Mouse (Mus musculus) stomach, embryonic 16.5 days (tissue): ENCODE data around the gene Lmod1. TPM values are rescaled to one million over a fixed set of nuclear protein-coding genes. Genes with fewer than 3 reads are reported as not detected.
A peak's percentile ranks its signal among the peaks of the same experiment; 100 is the strongest.

Source experiments
- ATAC-seq: fragments of 200-750 bp; cut with Nextera tagmentation; 2 replicates; pipeline ENCODE4 v1.8.0; 2017; ENCODE audit warnings: moderate number of reproducible peaks, moderate TSS enrichment; ENCODE audit not compliant: insufficient read depth, low FRiP score
- H3K27ac ChIP-seq: fragments of 300-500 bp; sonication (generic); 2 replicates; pipeline ENCODE4 v1.5.1; 2014; ENCODE audit warnings: low read length
- H3K27me3 ChIP-seq: fragments of 300-500 bp; sonication (generic); 2 replicates; pipeline ENCODE4 v1.6.1; 2014; ENCODE audit warnings: low read length, control low read depth, mixed read lengths; ENCODE audit not compliant: control insufficient read depth, insufficient read depth
- H3K36me3 ChIP-seq: fragments of 300-500 bp; sonication (generic); 2 replicates; pipeline ENCODE4 v1.6.1; 2014; ENCODE audit warnings: low read length; ENCODE audit not compliant: control insufficient read depth, insufficient read depth
- H3K4me1 ChIP-seq: fragments of 300-500 bp; sonication (generic); 2 replicates; pipeline ENCODE4 v1.6.1; 2014; ENCODE audit warnings: low read length, control low read depth, mixed read lengths; ENCODE audit not compliant: control insufficient read depth, insufficient read depth
- H3K4me2 ChIP-seq: fragments of 300-500 bp; sonication (generic); 2 replicates; pipeline ENCODE4 v1.6.1; 2014; ENCODE audit warnings: low read depth, low read length, mixed read lengths
- H3K4me3 ChIP-seq: fragments of 300-500 bp; sonication (generic); replicated peaks from 2 replicates; pipeline ENCODE4 v1.5.1; 2014; ENCODE audit warnings: mild to moderate bottlenecking, low read length
- H3K9ac ChIP-seq: fragments of 300-500 bp; sonication (generic); 2 replicates; pipeline ENCODE4 v1.6.1; 2014; ENCODE audit warnings: low read length
- H3K9me3 ChIP-seq: fragments of 300-500 bp; sonication (generic); replicated peaks from 2 replicates; pipeline ENCODE4 v1.6.1; 2016; ENCODE audit warnings: low read length, control low read depth; ENCODE audit not compliant: control insufficient read depth
- WGBS: fragments of 180-500 bp; shearing (Covaris S2); extraction: QIAGEN DNeasy Blood & Tissue Kit; methylation state at CpG from one replicate; pipeline ENCODE4 v1.1.7; 2014; 5-methylcytosine and 5-hydroxymethylcytosine counted together
- polyA plus RNA-seq: library from polyadenylated mRNA; unstranded; fragments of >200 nt; fragmentation: Nextera tagmentation; extraction: Ambion mirVana; gene quantifications from 2 replicates; pipeline ENCODE4 v1.2.1, GENCODE M21; 2015

Lmod1 gene
- polyA plus RNA-seq: 17.5 and 20.2 TPM in 2 replicates

DNA sequence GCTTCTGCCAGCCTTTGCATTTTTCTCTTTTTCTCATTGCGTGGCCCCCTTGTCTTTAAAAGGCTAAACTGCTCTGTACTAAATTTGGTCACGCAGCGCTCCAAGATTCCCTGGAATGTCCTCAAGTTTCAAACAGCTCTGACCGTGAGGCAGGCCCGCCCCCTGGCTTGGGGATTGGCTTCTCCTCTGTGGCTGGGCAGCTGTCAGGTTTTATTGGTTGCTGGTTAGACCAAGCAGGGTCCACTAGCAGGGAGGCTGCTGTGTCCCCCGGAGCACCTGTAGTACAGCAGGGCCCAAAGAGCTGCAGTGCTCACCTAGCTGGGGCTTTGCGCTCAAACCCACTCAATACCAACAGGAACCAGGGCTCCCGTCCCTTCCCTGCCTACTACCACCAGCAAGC is at the start of gene Lmod1:
TSS of gene Lmod1 (plus strand) at position 237 of the 400 bp plus-strand sequence.
- H3K4me2 ChIP-seq: peak within 1 kb of the TSS; percentile 36
- peak within 1 kb of the TSS; percentile 41 for H3K4me3 ChIP-seq
- H3K36me3 ChIP-seq: no peaks in the 10 kb centered on the region
- peak; percentile 89 for ATAC-seq
- H3K27ac ChIP-seq: peak within 1 kb of the TSS; percentile 75
- WGBS: 11% methylated on average over 8 of the region's 8 CpGs
- no peaks in the 10 kb centered on the region for H3K27me3 ChIP-seq
- H3K9ac ChIP-seq: peak within 1 kb of the TSS; percentile 67
- no peaks in the 10 kb centered on the region for H3K9me3 ChIP-seq
- peaks cover 3% of the 10 kb centered on the region; the same call in 1 of the 2 replicates for H3K4me1 ChIP-seq

DNA sequence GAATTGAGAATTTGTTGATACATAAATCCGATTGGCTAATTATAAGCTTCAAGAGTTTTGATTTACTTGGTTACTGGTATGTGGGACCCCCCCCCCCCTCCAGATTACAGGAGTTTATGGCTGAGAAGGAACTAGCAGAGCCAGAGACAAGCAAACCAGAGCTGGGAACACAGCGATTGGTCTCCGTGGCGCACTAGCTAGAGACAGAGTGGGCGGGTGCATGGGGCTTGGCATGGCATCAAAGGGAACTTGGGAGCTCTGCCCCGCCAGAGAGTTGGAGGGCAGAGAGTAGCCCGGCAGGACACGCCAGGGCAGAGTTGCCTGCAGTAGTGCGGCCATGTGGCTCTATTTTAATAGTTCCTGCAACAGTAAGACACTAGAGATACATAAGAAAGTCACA is 44.0 kb upstream of the Lmod1 start:
- Histone ChIP-seq H3K36me3 (peaks cover 10% of the 10 kb centered on the region), H3K9ac (no peak overlapping the region; the same call in 1 of the 2 replicates), H3K4me2 (peak overlapping the region; percentile 25; the same call in 1 of the 2 replicates), H3K9me3 (no peaks in the 10 kb centered on the region), H3K4me1 (peaks cover 10% of the 10 kb centered on the region), H3K27ac (no peak overlapping the region), H3K4me3 (no peak overlapping the region), H3K27me3 (no peaks in the 10 kb centered on the region)
- WGBS: 63% methylated on average over 9 of the region's 9 CpGs
- peak; percentile 38; the same call in 1 of the 2 replicates for ATAC-seq

DNA sequence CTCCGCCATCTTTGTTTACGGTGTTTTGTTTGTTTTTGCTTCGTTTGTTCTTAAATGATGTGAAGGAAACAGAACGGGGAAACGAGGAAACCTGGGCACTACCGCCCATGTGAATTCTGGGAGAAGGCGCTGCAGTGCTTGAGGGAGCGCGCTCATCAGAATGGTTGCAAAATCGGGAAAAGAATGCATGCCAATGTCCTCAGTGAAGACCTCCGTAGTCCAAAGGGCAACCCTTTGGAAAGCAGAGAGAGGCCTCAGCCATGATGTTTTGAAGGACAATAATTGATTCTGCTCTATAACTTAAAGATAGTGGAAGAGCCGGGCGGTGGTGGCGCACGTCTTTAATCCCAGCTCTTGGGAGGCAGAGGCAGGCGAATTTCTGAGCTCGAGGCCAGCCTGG is 42.8 kb upstream of the Lmod1 start:
- H3K4me3 ChIP-seq: no peak overlapping the region; the same call in 1 of the 2 replicates
- H3K36me3 ChIP-seq: peaks cover 4% of the 10 kb centered on the region; the same call in 1 of the 2 replicates
- no peak for ATAC-seq
- no peak overlapping the region for H3K27ac ChIP-seq
- peaks cover 10% of the 10 kb centered on the region for H3K4me1 ChIP-seq
- H3K27me3 ChIP-seq: no peaks in the 10 kb centered on the region
- H3K4me2 ChIP-seq: peak overlapping the region; percentile 25
- WGBS: 94% methylated on average over 17 of the region's 17 CpGs
- H3K9me3 ChIP-seq: no peaks in the 10 kb centered on the region
- no peak overlapping the region for H3K9ac ChIP-seq

DNA sequence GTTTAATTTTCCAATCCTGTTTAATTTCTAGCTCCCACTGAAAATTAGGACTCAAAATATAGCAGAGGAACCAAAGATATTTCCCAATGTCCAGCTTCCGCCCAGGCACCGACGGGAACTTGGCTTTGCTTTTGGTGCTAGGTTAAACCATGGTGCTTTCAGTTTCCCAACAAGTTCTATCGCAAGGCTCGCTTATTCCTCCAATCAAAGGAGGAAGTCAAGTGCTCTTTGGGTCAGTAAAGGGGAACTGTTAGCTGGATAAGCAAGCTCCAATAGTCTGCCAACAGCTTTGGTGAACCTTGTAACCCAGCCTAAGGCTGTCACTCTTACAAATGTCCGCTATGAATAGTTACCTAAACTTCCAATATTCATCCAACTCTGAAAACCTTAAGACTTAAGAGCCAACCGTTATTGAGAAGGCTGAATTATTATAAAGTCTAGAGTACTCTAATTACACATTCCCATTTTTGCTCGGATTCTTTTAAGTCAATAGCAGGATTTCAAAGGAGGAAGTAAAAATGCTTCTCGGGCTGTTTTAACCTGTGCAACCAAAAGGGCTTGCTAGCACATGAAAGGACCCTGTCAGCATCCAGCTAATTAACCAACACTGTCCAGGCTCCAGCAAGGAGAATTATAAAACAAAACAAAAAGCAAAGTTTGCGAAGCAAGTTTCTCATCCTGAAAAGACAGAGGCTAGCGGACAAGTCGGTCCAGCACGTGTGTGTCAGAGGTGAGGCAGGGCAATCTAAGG is 41.9 kb upstream of the Lmod1 start:
- peak; percentile 45; the same call in 1 of the 2 replicates for ATAC-seq
- peaks cover 4% of the 10 kb centered on the region; the same call in 1 of the 2 replicates for H3K36me3 ChIP-seq
- peaks cover 10% of the 10 kb centered on the region for H3K4me1 ChIP-seq

DNA sequence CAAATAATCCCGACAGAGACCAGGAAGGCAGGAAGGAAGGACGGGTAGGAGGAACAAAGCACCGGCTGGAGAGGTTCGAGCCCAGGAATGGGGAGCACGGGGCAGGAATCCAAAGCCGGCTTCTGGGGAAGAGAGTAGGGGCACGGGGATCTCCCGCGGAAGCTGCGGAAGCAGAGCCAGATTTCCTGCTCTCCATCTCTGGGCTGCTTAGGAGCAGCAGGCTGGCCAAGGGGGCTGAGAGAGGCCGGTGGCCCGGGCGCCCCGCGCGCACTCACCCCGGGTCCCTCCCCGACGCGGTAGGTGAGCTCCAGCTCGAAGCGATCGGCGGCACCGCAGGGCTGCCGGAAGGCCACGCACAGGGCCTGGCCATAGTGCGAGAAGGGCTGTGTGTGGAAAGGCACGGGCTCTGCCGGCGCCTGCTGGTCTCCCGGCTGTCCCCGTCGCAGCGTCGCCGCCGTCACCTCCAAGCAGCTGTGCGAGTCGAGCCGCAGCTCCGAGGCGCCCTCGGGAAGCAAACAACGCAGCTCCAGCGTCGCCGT is 41.3 kb upstream of the Lmod1 start:
- no peaks in the 10 kb centered on the region for H3K27me3 ChIP-seq
- H3K9me3 ChIP-seq: no peaks in the 10 kb centered on the region
- H3K27ac ChIP-seq: peak overlapping the region; percentile 96
- ATAC-seq: peak; percentile 52
- peak overlapping the region; percentile 67 for H3K4me2 ChIP-seq
- peak overlapping the region; percentile 98 for H3K9ac ChIP-seq
- WGBS: under 1% methylated on average over 48 of the region's 48 CpGs
- peak overlapping the region; percentile 95 for H3K4me3 ChIP-seq
- H3K4me1 ChIP-seq: peaks cover 10% of the 10 kb centered on the region
- H3K36me3 ChIP-seq: no peaks in the 10 kb centered on the region; the same call in 1 of the 2 replicates

More for the DNA sequence above, 41.9 kb upstream of the Lmod1 start:
- H3K27me3 ChIP-seq: no peaks in the 10 kb centered on the region
- peak overlapping the region; percentile 95 for H3K4me3 ChIP-seq
- H3K27ac ChIP-seq: peak overlapping the region; percentile 96
- no peaks in the 10 kb centered on the region for H3K9me3 ChIP-seq
- H3K9ac ChIP-seq: peak overlapping the region; percentile 98
- 27% methylated on average over 13 of the region's 13 CpGs for WGBS
- H3K4me2 ChIP-seq: peak overlapping the region; percentile 67

DNA sequence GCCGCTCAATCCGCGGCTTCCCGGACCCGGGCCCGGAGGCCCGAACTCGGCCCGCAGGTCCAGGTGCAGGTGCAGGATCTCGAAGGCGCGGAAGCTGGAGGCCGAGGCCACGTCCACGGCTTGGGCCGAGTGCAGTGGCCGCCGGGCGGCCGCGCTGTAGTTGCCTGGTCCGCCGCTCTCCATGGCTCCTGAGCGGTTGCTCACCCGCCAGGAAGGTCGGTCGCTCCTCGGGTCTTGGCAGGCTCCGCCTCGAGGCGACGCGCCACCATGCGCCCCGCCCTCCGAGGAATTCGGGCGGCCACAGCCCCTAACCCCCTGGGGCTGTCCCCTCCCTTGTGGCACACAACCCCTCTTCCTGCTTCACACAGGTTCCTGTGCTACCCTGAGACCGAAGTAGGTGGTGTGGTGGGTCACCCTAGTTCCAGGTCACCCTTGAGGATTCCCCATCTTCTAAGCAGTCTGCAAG is 40.7 kb upstream of the Lmod1 start, which contains the start of gene Rnpep:
TSS of gene Rnpep (minus strand) at position 259 of the 466 bp plus-strand sequence.
- peak within 1 kb of the TSS; percentile 96 for H3K27ac ChIP-seq
- H3K4me2 ChIP-seq: peak within 1 kb of the TSS; percentile 67
- peaks cover 10% of the 10 kb centered on the region for H3K4me1 ChIP-seq
- H3K36me3 ChIP-seq: no peaks in the 10 kb centered on the region
- H3K27me3 ChIP-seq: no peaks in the 10 kb centered on the region
- H3K9ac ChIP-seq: peak within 1 kb of the TSS; percentile 98
- H3K9me3 ChIP-seq: no peaks in the 10 kb centered on the region
- ATAC-seq: peak; percentile 86
- peak within 1 kb of the TSS; percentile 95 for H3K4me3 ChIP-seq
- under 1% methylated on average over 39 of the region's 39 CpGs for WGBS

DNA sequence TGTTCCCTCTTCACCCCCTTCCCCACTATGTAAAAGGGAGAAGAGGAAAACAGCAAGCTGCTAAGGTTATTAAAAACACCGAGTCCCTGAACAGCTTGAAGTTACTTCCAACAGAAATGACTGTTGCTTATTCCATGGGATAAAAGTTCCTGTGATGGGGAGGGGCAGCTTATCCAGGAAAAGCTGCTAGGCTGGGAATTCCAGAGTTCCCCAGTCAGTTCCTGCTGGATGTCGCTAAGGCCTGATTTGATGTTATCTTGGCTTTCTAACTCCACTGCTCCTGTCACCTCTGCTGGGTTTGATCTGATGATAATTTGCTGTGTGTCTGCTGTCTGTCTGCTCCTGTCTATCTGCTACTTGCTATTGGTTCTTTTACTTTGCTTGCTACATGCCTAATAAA is 38.3 kb upstream of the Lmod1 start:
- H3K4me1 ChIP-seq: 0 out of 2 replicates have a peak, but pooled peaks cover 3% of the 10 kb centered on the region
- no peak overlapping the region for H3K27ac ChIP-seq
- no peak overlapping the region for H3K9ac ChIP-seq
- ATAC-seq: no peak
- no peaks in the 10 kb centered on the region for H3K27me3 ChIP-seq
- no peaks in the 10 kb centered on the region for H3K36me3 ChIP-seq
- H3K4me3 ChIP-seq: no peak overlapping the region
- WGBS: 72% methylated on average over 2 of the region's 2 CpGs
- H3K9me3 ChIP-seq: no peaks in the 10 kb centered on the region
- no peak overlapping the region for H3K4me2 ChIP-seq

DNA sequence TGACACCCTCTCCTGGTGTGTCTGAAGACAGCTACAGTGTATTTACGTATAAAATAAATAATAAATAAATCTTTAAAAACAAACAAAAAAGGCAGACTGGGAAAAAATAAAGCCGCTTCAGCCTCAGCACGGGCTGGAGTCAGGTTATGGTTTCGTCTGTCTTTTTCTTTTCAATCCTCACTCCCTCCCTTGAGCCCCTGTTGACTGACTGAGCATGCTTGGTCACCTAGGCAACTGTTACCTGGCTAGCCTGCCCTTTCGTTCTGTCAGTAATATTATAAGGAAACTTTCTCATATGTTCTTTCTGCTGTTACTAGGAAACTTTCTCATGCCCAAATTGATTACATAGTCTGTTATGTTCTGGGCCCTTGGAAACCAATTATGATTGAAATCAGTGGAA is 33.7 kb upstream of the Lmod1 start:
- H3K27ac ChIP-seq: no peak overlapping the region
- no peak overlapping the region for H3K4me3 ChIP-seq
- H3K4me1 ChIP-seq: no peaks in the 10 kb centered on the region
- ATAC-seq: no peak
- H3K36me3 ChIP-seq: peaks cover 1% of the 10 kb centered on the region; the same call in 1 of the 2 replicates
- H3K4me2 ChIP-seq: no peak overlapping the region
- 75% methylated on average over 5 of the region's 5 CpGs for WGBS
- no peak overlapping the region for H3K9ac ChIP-seq
- H3K27me3 ChIP-seq: no peaks in the 10 kb centered on the region
- no peaks in the 10 kb centered on the region for H3K9me3 ChIP-seq

DNA sequence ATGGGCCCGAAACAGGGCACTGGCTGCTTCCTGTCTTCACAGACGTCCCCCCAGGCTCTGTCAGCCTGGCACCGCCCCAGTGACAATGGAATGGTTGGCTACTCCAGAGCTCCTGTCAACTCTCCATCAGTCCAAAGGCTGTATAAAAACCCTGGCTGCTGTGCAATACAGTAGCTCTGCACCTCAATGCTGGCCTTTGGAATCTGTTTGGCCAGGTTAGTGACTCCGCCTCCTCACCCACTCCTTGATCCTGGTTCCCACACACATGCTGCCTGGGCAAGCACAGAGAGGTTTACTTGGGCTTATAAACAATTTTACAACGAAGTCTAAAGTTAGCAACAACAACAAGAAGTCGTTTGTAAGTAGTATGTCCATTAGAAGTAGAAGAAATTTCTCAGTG is 13.3 kb upstream of the Lmod1 start:
- H3K9ac ChIP-seq: no peak overlapping the region
- 75% methylated on average over 6 of the region's 6 CpGs for WGBS
- no peaks in the 10 kb centered on the region for H3K9me3 ChIP-seq
- ATAC-seq: no peak
- peaks cover 7% of the 10 kb centered on the region; the same call in 1 of the 2 replicates for H3K36me3 ChIP-seq
- no peak overlapping the region for H3K4me2 ChIP-seq
- no peaks in the 10 kb centered on the region for H3K27me3 ChIP-seq
- no peak overlapping the region for H3K27ac ChIP-seq
- peaks cover 15% of the 10 kb centered on the region for H3K4me1 ChIP-seq
- no peak overlapping the region for H3K4me3 ChIP-seq
